Mouse (Mus musculus) adrenal gland (tissue): ENCODE measurements around the gene Srebf1.

Source experiments
- intact Hi-C: fragments of 180-260 bp; cut with DNase I; formaldehyde crosslinking; loops from one replicate; pipeline ENCODE4 v1.15.1; 2025
- microRNA-seq, 2 experiments: library from miRNA; unstranded; fragments of <30 nt; microRNA quantifications; one replicate each; pipeline ENCODE4; 2019

Srebf1 gene

DNA sequence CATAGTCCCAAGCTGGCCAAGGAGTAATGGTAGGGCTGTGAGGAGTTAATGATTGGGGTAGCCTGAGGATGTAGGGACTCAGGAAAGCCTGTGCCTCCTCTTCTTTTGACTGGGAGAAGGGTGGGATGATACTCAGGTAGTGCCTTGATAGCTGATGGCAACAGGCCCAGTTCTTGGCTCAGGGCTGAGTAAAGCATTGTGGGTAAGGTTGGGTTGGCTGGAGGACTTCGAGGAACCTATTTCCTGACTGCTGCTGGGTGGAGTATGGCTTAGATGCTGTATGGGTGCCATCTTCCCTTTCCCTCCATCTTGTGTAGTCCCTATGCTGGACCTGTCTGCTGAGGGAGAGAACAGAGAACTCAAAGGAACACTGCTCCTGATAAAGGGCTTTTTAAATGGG is 70.0 kb downstream of the Srebf1 start:
- intact Hi-C loops = no loop called here

DNA sequence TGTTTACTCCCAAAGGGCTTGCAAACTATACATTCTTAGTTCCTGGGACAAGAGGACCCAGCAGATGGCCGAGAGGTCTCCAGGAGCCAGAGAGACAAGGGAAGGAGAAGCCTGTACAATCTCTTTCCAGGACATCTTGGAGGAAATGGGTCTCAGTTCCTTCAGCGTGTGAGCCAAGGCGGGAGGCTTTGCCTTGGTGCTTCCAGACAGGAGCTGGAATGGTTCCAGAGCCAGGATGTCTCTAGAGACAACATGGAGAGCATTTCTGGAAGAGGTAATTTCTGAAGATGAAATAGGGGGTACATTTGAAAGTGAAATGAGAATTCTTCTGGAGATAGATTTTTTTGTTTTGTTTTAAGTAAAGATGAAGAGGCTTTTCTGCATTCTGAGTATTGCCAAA is 71.7 kb downstream of the Srebf1 start:
- intact Hi-C loops = no loop called here

Small RNA genes lying within 50 kb of the gene (microRNA-seq; reads per million reads assigned to microRNA genes)
- gene Mir6921 (0.80 to 1.5 reads per million in 2 experiments), gene Mir6922 (0.34 to 0.74 reads per million in 2 experiments)
